Mouse (Mus musculus) embryo, embryonic 10 days (tissue): ENCODE results near the gene Zfp536.

ENCODE experiments used
- DNase-seq: peaks from one replicate; pipeline ENCODE4 v3.0.0-alpha.2; 2015; ENCODE audit warnings: low spot score

Zfp536 gene

DNA sequence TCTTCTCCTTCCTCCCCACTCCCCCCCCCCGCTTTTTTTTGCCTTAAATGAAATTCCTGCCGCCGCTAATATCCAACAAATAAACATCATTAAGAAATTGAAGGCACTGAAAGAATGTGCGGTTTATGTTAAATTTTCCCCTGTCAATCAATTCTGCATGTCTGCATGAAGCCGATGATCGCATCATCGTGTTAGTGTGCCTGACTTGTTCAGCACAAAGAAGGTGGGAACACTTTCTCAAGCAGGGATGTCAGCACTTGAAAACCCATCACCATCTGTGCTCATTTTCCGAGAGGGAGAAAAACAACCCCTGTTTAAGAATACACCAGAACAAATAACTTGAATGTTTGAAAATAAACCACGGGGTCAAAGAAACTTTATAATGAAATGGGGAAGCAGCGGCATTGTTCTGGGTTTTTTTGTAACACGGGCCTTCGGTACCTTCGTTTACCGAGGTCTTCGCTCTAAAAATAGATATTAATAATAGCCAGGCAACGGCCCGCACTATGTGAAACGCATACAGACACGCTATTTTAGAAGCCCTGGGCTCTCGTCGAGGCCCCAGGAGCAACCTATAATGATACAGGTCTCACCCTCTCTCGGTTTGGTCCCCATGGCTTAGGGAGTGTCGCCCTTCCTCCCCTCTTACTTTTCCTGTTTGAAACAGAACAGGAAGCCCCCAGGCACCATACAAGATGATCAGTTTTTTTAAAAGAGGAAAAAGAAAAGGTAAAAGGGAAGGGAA lies 83.7 kb downstream of the Zfp536 start:
- DNase-seq = peak; percentile 79

DNA sequence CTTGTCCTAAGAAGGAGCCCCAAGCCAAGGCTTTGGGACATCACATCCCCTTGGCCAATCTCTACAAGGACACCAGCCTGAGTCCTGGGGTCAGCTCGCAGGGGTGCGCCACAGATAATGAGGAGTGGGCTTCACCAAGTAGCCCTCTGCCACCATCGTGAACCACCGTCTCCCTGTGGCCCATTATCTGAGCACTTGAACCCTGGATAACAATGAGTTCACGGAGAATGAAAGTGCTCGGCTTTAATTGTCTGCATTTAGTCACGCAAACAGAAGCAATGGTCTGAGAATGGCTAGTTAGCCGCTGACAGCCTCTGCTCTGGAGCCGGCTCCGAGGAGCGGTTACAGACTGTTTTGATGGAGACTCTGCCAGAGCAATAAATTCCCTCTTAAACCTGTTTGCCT lies 84.3 kb downstream of the Zfp536 start:
- DNase-seq = peak; percentile 65

DNA sequence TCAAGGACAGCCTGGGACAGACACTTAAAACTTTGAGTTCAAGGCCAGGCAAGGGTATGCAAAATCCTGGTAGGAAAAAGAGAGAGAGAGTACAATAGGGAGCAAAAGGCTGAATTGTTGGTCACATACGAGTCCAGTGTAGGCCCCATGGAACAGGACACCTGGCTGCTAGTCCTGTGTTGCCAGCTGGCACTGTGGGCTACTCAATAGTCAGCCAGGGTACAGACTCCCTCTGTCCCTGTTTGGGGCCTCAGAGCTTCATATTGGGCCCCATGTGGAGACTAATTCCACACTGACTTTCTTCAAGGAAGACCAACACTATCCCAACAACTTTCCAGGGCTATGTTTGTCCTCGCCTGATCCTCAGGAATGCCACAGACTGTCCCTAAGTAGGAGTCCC lies 87.1 kb downstream of the Zfp536 start:
- DNase-seq = no peak

DNA sequence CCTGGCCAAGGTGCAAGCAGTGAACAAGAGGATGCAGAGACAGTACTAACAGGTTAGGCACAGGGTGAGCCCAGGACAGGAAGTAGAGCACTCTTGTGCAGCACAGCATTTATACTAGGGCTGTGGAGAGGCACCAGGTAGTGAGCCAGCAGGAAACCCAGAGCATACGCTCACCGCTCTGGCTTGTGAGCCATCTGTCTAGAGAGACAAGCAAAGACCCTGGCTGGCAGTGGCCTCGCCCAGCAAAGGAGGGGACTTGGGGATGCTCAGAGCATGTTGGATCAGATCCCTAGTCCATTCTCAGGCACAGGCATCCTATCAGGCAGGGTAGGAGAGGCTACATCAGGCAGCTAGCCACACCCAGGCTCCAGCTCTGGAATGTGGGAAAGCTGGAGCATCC lies 88.2 kb downstream of the Zfp536 start:
- DNase-seq = no peak

DNA sequence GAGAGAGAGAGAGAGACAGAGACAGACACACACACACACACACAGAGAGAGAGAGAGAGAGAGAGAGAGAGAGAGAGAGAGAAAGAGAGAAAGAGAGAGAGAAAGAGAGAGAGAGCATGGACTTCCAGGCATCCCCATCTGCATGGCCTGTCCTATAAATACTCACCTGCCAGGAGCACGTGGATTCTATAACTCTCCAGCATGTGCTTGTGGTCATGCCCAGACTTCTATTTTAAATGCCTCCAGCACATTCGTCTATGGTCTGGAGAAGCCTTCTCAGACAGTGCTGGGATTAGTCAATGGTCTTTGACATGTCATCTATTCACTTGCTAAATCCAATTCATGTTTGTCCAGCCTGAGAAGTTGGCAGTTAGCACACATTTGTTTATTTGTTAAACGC lies 92.1 kb downstream of the Zfp536 start:
- DNase-seq = no peak

DNA sequence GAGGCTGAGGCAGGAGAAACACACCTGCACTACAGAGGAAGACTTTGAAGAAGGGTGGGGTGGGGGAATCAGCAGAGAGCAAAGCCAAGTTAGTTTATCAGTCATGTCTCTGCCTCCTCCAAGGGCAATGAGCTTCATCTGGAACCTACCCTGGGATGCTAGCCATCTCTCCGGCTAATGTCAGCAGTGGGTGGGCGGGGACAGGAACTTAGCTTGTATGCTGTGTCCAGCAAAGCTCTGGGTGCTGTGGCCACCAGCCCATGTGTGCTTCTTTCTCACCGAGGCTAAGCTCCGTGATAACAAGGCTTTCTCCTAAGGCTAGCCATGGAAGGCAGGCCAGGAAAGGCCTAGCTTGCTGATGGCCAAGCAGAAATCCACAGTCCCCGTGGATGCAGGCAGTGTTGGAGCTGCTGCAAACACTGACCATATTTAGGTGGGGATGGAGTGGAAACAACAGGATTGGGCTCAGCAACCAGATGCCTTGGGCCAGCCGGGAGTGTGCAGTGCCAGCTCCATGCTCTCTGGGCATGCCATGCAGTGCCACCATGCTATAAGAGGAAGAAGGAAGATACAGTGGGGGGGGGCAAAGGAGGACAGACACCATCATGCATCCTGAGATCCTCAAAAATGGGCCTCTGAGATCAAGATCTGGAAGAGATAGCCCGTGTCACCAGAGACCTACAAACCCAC lies 109.6 kb downstream of the Zfp536 start:
- no peak for DNase-seq

DNA sequence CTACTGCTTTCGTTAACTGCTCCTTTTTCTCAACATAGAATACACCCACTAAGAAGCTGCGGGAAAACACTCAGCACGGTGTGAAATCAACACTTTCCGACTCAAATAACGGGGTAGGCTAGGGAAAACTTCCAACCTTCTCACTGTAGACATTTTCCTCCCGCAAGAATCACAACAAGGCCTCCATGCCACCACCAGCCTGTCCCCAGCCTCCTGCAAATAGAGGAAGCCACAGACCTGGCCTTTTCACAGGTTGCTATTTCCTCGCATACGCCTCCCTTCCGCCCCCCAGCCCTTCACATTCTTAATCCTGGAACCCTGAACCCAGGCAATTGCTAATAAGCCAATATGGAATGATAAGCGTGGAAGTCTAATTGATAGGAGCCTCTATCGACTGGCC lies 124.8 kb downstream of the Zfp536 start:
- no peak for DNase-seq

DNA sequence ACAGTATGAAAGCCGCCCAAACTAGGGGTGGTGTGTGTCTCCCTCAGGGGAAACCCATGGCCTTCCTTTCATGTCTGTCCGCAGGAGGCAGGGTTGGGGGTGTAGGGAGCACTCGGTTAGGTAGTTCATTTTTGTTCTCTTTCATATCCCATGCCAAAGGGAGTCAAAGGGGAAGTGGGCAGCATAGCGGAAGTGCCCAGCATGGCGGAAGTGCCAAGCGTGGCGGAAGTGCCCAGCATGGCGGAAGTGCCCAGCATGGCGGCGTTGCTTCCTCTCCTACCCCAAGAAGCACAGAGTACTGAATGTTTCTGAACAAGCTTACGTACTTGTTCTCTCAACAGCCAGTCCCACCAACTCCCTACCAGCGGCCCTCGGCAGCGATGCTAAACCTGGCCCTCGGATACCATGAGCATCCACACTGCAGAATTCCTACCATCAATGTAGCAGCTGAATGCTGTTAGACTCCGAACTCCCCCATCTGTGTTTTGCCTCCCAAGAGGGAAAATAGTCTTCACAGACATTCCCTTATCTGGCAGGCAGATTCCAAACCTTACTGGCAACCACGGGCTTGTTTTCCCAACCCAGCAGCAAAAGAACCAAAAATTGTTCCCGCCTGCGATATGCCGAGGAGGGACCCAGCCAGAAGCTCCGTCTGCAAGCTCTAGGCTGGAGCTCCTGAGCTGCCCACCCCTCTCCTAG lies 125.4 kb downstream of the Zfp536 start:
- DNase-seq = no peak

DNA sequence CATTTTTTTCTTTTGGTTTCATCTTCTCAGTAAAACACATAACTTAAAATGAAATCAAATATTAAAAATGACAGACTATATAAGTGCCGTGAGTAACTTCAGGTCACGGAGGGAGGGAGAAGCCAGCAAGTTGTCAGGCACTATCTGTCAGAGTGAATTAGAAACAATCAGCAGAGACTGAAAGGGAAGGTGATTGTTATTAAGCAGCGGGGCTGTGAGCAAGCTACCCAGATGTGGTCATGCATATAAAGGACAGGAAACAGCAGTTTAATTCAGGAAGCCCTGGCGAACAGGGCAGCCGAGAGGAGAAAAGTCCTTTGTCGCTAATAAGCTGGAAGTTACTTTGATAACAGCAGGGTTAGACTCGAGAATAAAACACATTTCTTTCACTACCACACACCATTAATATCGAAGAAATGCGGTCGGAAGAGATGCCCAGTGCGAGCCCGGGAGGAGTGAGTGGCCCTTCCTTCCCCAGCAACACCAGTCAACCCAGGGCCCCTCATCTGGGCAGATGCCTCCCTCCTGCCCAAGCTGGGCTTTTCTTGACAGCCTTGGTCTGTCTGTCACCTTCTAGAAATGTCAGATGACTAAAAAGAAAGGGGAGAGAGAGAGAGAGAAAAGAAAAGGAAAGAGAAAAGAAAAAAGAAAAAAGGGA lies 133.6 kb downstream of the Zfp536 start:
- peak; percentile 25 for DNase-seq

DNA sequence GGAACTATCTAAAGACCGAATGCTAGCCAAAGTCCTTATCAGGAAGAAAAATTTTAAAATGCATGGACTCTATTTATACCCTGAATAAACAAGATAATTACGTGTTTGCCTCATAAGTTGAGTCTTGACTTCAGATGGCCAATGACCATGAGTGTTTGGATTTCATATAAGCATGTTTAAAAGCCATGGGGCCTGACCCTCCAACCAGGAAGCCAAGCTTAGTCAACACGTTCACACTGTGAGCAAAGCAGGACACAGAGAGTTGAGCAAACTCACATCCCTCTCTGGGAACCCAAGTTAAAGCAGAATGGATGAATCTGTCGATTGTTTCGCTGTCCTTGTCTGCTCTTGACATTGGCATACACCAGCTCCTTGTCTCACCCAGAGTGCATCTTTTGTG lies 138.6 kb downstream of the Zfp536 start:
- no peak for DNase-seq

DNA sequence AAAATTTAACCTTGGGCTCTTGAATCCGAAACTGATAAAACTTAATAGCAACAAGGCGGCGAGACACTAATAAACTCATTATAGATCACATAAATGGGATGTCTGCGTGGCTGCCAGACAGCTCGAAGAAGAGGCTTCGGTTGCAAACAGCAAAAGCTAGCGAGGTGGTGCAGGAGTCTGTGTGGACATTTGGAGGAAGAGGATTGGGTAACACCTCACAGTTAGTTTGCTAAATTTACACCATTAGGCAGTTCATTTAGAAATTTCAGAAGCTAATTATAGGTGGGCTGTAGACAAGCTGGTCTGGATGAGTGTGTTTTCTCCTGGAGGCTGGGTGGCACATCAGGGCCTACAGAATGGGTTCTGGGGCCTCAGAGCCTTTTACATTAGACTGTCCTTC lies 143.0 kb downstream of the Zfp536 start:
- DNase-seq = no peak

DNA sequence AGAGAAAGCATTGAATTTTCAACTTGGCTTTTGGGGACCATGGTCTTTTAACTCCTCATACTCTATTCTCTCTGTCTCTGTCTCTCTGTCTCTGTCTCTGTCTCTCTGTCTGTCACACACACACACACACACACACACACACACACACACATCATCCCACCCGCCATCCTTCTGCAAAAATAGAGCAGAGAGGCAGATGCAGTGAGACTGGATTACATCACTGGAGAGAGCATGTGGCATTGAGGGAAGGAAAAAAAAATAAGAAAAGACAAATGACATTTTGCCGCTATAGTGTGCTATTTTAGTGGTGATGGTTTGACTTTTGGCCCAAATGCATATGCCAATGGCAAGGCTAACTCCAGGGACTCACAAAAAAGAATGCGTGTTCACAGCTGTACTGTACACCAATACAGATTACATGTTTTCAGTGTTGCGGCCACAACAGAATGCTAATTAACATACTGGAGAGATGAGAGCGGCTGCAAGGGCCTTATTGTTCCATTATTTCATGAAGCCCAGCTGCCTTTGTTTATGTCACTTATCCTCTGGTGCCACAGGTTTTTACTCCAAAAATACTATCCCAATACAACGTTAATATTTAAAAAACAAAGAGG lies 145.4 kb downstream of the Zfp536 start:
- no peak for DNase-seq

DNA sequence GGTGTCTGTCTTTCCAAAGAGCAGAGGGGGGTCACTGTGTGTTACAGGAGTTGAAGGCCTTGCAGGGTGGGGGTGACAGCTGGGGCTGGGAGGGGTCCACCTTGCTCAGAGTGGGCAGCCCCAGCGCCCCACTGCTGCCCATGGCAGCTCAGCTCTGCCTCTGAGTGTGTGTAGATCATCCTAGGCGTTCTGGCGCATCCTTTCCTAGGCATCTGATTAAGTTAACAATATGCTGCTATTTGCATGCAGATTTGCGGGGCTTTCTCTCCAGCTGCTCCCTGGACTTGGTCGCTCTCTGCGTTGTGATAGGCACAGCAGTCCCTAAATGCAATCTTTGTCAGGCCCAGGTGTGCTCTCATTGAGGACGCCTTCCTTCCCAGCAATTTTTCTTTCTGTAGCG lies 147.7 kb downstream of the Zfp536 start:
- peak; percentile 11 for DNase-seq

DNA sequence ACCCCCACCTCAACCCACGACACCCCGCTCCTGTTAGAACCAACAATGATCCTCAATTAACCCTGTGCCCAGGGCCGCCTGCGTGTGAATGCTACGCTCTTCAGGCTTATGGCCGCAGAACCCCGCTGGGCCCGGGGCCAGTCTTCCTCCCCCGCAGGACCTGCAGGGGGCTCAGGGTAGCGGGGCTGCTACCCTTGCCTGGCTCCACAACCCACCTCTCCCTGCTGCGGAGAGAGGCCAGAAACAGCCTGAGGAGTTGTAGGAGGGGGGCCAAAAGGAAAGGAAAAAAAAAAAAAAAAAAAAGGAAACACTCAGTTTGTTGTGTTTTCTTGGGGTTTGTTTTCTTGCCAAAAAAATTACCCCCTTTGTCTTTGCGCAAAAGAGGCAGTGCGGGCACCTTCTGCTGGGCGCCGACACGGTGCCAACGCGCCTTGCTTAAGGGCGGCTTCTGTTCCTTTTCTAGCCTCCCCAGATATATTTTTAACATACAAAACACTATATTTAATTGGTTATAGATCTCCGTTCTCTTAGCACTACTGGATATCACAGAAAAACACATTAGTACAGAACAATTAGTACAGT lies 148.6 kb downstream of the Zfp536 start:
- peak; percentile 47 for DNase-seq

DNA sequence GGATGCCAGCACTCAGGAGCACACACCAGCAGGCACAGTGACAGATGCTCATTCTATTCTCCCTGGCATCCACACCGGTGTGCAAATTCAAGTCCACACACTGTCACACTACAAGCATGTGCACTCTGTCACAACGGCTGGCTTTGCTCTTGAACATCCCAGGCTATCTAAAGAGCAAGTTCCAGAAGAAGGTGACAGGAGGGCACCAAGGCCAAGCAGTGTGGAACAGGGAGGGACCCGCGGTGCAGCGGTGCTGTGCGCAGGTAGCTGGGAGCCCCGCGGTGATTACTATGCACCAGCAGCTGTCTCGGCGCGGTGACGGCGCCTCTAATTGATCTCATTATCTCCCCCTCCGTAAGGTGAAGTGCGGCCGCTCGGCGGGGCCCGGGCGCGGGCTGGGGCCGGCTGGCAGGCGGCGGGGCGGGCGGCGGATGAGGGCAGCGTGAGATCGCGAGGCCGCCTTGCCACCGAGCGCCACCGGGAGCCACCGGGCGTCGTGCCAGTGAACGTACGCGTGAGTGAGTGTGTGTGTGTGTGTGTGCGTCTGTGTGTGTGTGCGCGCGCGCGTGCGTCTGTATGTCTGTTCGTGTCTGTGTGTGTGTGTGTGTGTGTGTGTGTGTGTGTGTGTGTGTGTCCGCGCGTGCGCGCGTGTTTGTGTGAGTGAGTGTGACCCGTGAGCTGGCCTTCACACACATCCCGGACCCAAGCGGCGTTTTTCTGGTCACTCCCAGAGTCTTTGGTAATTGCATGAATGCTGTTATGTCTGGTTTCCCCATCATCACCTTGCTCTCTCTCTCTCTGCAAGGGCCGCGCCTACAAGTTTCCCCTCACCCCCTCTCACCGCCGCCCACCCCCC lies 149.3 kb downstream of the Zfp536 start:
- peak; percentile 49 for DNase-seq

DNA sequence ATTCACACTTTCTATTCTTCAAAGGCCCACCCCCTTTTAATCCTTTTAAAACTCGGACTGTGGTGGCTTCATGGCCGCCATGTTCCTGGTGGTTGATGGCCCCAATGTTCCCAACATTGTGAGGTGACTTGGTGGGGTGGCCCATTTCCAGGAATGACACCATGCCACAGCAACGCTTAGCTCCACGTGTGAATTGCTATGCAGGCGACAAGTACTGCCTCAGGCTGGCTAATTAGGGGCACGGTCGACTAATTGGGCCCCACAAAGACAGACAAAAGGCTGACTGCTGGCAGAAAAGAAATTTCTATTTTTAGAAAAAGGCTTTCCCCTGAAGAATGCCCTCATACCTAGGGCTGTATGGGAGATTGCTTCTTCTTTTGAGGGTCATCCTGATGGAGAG lies 154.2 kb downstream of the Zfp536 start:
- no peak for DNase-seq

DNA sequence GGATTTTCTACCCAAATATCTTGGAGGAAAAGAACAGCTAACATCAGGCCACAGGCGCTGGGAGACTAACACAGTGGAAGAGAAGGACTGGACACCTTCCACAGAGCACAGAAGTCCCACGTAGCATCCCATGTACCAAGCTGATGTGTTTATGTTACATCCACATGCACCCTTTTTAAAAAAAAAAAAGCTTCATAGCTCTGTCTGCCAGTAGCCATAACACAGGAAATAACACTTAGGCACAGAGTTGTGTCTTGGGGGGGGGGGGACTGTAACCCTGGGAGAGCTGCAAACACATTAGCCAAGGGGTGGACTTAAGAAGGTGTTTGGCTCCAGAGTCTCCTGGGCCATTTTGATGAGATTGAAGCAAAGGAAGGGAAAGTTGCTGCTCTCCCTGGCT lies 155.6 kb downstream of the Zfp536 start:
- DNase-seq = no peak

DNA sequence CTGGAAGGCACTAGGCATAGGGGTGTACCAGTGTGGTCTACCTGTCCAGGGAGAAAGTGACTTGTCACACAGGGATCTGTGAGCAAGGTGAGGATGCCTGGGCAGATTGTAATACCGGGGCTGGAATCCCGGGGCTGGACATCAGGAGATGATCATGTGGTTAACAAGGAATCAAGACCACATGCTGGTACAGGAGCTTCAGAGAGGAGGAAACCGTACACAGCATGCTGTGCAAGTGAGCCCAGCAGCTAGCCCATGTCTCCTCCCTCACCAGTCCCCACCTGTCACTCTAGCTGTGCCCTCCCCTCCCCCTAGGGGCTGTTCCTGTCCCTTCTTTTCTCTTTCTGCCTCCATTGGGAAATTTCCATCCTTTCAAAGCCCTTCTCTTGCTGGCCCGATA lies 157.5 kb downstream of the Zfp536 start:
- no peak for DNase-seq

DNA sequence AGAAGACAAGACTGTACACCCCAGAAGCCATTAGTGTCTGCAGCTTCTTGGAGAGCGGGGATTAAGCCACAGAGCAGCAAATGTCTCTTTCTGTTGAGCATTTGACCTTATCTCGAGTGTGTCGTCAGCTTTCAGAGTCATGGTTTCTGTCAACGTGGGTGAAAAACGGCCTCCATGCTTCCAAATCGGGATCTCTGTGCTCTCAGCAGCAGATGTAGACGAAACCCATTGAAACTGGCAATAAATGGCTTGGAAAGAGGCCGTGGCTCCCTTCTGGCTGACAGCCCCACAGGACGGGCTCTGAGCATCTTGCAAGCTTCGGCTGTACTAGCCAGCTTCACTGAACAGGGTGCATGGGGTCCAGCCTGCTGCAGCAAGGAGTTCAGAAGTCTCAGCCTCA lies 159.1 kb downstream of the Zfp536 start:
- DNase-seq = no peak

DNA sequence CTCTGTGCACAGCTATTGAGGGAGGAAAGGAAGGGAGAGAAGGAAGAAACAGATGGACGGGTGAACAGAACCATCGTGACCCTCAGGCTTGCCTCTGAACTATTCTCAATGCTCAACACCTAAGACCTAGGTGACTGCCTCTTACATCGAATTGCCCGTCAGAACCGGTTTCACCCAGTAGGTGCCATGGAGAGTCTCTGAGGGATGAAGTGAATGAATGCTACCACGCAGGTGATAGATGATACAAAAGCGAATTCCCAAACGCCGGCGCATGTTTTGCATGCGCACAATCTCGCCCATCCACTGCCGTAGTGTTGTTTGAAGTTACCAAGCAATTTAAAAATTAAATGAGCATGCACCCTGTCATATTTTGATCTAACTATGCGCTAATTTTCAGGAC lies 164.9 kb downstream of the Zfp536 start:
- no peak for DNase-seq

DNA sequence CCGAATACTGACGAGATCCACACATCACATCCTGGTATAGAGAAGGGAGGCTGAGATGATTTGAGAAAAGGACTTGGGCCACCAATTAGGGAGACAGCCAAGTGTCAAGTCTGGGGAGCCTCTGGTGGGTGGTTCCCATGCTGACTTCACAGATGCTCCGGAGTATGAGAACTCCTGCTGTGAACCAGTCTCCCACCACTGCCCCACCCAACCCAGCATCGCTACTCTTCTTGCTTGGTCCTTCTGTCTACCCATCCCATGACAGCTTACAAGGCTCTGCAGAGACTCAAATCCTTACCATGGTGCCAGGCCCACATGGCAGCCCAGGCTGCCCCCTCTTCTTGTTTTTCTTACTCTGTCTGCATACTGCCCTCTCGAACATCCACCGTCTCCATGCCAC lies 165.5 kb downstream of the Zfp536 start:
- DNase-seq = no peak
